ENCODE assay signal across 8 mouse cellular contexts in the genomic region with DNA sequence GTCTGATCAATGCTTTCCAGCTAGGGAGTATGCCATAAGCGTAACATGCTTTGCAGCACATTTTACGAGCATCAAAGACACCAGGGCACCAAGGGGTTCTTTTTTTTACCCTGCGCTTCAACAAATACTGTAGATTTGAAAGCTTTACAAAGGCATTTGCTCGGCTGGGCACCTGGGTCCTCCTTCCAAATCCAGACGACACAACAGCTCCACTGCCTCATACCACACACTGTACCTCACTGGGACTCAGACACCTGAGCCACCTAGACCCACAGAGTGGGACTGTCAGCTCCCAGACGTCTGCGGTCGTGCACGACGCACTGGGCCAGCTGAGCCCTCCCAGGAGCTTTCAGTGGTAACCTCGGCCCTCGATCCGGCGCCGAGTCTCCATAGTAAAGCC. TPM values are rescaled to one million over a fixed set of nuclear protein-coding genes. Genes with fewer than 3 reads are reported as not detected.
DNase-seq lines count a peak whose midpoint lies in the region; ATAC-seq lines count a peak whose summit lies in the region.

No protein-coding gene starts in this region.

- 2% methylated on average over 15 of the region's 15 CpGs for WGBS in embryonic facial prominence, embryonic 15.5 days

- H3K4me3 ChIP-seq in embryonic facial prominence, embryonic 15.5 days (replicated peaks) = peak overlapping the region; percentile 82

- H3K9me3 ChIP-seq in embryonic facial prominence, embryonic 15.5 days (replicated peaks) = no peaks in the 10 kb centered on the region

- H3K27ac ChIP-seq in embryonic facial prominence, embryonic 15.5 days (replicated peaks) = no peak overlapping the region

- no peaks in the 10 kb centered on the region for H3K36me3 ChIP-seq in embryonic facial prominence, embryonic 15.5 days

- peak; percentile 20 to 30 for DNase-seq in CD8-positive naive resting alpha-beta T cell, adult 2 months (ENCODE audit: low read depth in 2 of 2, low spot score in 2 of 2)
- peak; percentile 26 to 29 for DNase-seq in adrenal gland, adult 18-20 months (ENCODE audit: low spot score in 2 of 2)
- DNase-seq in heart, postnatal 4 days = peak; percentile 34
- peak; percentile 8 to 14 for DNase-seq in layer of hippocampus, postnatal 25 days (ENCODE audit: extremely low spot score in 1 of 2, low spot score in 1 of 2)
- DNase-seq in lung, postnatal 36 days = peak; percentile 42
- peak; percentile 20 for DNase-seq in right cerebral cortex, postnatal 14 days

- no peak for ATAC-seq in embryonic facial prominence, embryonic 15.5 days (ENCODE audit: insufficient number of reproducible peaks, low FRiP score, low TSS enrichment, low read depth)
- no peak for ATAC-seq in granulocyte monocyte progenitor cell, adult 5-6 weeks (replicated peaks; ENCODE audit: poor library complexity, severe bottlenecking)

- no peaks in the 10 kb centered on the region for H3K27me3 ChIP-seq in embryonic facial prominence, embryonic 15.5 days

- H3K9ac ChIP-seq in embryonic facial prominence, embryonic 15.5 days = peak overlapping the region; percentile 47

- H3K4me1 ChIP-seq in embryonic facial prominence, embryonic 15.5 days = peaks cover 10% of the 10 kb centered on the region; the same call in 1 of the 2 replicates

- peak overlapping the region; percentile 92 for H3K4me2 ChIP-seq in embryonic facial prominence, embryonic 15.5 days (replicated peaks)

RNA-seq across cellular contexts. Expression of gene Magi3, which starts 1.2 kb away (rescaled TPM):
- 10 to 100 TPM; 18.4 to 18.8 TPM for total RNA-seq in adrenal gland, adult 18-20 months (2021)
- polyA plus RNA-seq in embryonic facial prominence, embryonic 15.5 days (2015; fragmentation: Nextera tagmentation; extraction: Ambion mirVana) = 4.8 and 5.1 TPM in 2 replicates
- 10 to 100 TPM; 68.0 to 68.2 TPM for total RNA-seq in heart, postnatal 4 days (2021)
- total RNA-seq in layer of hippocampus, postnatal 25 days (2021) = 10 to 100 TPM; 28.8 to 29.9 TPM
- 3.4 and 5.7 TPM in 2 replicates for total RNA-seq in granulocyte monocyte progenitor cell, adult 5-6 weeks (2014; fragmentation: Nextera tagmentation)
- total RNA-seq in granulocyte monocyte progenitor cell, adult 5-6 weeks (2017) = 8.6 and 9.1 TPM in 2 replicates
